Mouse (Mus musculus) megakaryocyte, embryonic 14.5 days (primary cell): ENCODE measurements at regions not wholly inside any gene's neighbourhood (a gene's known extent, or its start where the extent isn't known, plus 50 kb on each side); places are given as distances from the start of the nearest gene placed in this dataset.

Experiments used
- FLI1 ChIP-seq: IDR thresholded peaks from 2 replicates; pipeline ENCODE4 v1.6.1; 2012; ENCODE audit warnings: low read length, inconsistent platforms, mixed read lengths
- GATA1 ChIP-seq: IDR thresholded peaks from 3 replicates; pipeline ENCODE4 v1.6.1; 2012; ENCODE audit warnings: mixed read lengths, low read length, inconsistent platforms, borderline replicate concordance

DNA sequence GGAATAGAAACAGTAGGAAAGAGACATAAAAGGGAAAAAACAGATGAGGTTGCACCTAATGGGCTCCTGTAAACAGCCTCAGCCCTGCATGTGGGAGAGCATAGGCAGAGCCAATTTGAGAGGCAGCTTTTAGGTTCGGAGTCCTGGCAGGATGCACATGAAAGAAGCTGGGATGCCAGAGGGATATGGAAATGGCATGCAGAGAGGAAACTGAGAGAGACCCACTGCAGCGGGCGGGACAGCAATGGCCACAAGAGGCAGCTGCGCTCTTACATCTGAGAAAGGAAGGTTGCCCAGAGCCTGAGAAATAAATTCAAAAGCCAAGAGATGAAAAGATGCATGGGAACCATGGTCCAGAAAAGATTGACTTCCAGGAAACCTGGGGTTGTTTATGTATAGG, 340.5 kb upstream of the Kdm8 start:
- TF ChIP-seq GATA1 = no peak
- TF ChIP-seq FLI1 = no peak
